Mouse (Mus musculus) left cerebral cortex, adult 6 months (tissue): ENCODE results near the gene Lbp. TPM values are rescaled to one million over a fixed set of nuclear protein-coding genes. Genes with fewer than 3 reads are reported as not detected.

ENCODE experiments used
- long read RNA-seq, 2 experiments: library from polyadenylated mRNA; unstranded; transcript quantifications; one replicate each; pipeline ENCODE4 v2.0.0; 2019 to 2020
- polyA plus RNA-seq: library from polyadenylated mRNA; unstranded; fragments of <200 nt; fragmentation: Nextera tagmentation; gene quantifications from 2 replicates; pipeline ENCODE4 v1.2.3, GENCODE M21; 2021

Lbp gene
- 1.2 TPM in 2 replicates for polyA plus RNA-seq
- long read RNA-seq, experiment 1, partial matches to known transcripts = 0 of 5 reads
- long read RNA-seq, experiment 1, other reads (novel, unspliced or antisense) = 1 of 5 reads
- long read RNA-seq, experiment 2 = 0 reads

DNA sequence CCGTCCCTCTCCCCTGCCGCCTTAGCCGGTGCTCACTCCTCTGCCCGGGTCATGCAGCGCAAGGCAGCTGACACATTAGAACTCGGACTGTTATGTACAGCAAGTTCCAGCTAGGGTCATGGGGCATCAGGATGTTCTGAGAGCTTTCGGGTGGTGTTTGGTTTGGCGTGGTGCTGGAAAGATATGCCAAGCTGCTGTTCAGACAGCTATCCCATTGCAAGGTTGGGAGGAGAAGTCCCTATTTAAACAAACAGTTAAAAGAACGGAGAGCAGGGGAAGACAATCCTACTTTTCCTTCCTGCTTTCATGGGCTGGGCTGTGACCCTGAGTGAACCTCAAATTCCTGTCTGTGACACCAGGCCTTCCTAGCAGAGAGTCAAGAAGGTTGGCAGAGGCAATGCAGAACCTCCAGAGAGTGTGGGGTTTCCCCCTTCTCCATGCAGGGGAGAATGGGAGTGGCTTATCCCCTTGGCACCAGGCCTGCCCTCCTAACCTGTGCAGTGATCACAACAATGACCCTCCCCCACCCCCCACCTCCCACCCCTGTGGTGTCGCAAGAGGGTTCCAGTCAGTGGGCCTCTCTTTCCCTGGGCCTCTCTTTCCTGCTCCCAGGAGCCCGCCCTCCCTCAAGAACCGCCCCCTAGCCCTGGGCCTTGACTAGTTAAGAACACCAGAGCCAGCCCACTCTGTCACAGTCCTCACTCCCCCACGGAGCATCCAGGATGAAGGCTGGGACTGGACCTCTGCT is at the start of gene Lbp:
Gene Lbp, plus strand, starts transcription at position 546 of the 748 bp plus-strand sequence.

DNA sequence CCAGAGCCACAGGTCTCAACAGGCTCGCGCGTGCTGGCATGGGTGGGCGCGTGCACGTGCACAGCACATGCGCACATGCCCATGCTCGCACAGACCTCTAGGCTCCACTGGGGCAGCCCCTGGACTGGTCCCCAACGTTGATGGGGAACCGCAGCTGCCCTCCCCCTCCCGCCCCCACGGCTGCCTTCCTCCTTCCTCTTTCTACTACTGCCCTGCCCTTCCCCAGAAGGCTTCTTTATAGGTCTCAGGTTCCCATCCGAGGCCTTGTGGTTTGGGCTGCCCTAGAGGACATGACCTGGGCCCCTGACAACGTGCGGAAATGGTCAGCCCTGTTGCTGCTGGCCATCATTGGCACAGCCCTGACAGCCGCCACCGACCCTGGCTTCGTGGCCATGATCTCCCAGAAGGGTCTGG is 48.3 kb upstream of the Lbp start, which contains the start of gene Bpi:
Gene Bpi, plus strand, starts transcription at position 90 of the 414 bp plus-strand sequence.

DNA sequence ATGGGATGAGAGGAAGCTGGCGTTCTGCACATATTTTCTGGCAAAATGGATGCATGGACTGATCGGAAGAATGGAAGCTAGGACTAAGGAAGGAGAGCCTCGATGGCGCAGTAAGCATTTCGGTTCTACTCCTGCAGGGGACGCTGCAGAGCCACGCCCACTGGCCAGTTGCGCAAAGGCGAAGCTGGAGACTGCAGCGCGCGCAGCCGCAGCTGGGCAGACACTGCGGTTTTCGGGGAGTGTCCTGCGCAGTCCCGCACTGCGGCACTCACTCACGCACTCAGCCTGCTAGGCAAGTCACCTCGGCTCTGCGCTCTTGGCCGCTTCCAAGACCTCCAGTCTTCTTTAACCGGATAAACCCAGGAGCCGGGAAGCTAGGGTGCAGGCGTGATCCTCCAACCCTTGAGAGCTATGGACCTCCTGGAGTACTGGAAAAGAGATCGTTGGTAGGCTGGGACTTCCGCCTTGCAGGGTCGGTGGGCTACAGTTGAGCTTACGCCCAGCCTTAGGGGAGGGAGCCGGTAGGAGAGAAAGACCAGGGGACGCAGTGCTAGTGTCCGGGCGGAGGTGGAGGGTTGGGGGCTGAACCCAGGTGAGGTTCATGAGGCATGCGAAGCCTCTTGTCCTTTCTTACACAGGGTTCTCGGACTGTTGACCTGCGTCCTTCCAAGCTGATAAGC is 69.3 kb downstream of the Lbp start, which contains the start of gene Snhg11:
Gene Snhg11, plus strand, starts transcription at position 196 of the 680 bp plus-strand sequence.

Other genes with a start within 250 kb of the Lbp start
- gene Tgm2, start 160.1 kb upstream of the Lbp start, polyA plus RNA-seq = 4.4 and 4.7 TPM in 2 replicates
- 1.9 TPM in 2 replicates for gene D630003M21Rik, start 77.3 kb upstream of the Lbp start, polyA plus RNA-seq
- gene Bpi, start 48.4 kb upstream of the Lbp start, polyA plus RNA-seq = not detected in 2 replicates
- 35.2 and 42.7 TPM in 2 replicates for gene Snhg11, start 69.1 kb downstream of the Lbp start, polyA plus RNA-seq
- gene Ralgapb, start 103.4 kb downstream of the Lbp start, polyA plus RNA-seq = 9.6 and 46.0 TPM in 2 replicates
- gene Adig, start 196.1 kb downstream of the Lbp start, polyA plus RNA-seq = not detected in 2 replicates
- gene Arhgap40, start 206.3 kb downstream of the Lbp start, polyA plus RNA-seq = 0.53 and 0.87 TPM in 2 replicates